Mouse (Mus musculus): Measurements from ENCODE around the gene 6030458C11Rik.

GRCm38 (mm10) chr15:12823455-12824119 is 862 bp downstream of the 6030458C11Rik start:
- TF ChIP-seq CTCF (IDR thresholded peaks at IDR 0.05; ENCODE audit: borderline replicate concordance, extremely low read depth, insufficient read depth, insufficient read length) (no peak), POLR2A (IDR thresholded peaks at IDR 0.05; ENCODE audit: borderline replicate concordance, extremely low read depth, insufficient read depth, insufficient read length, poor library complexity, severe bottlenecking) (no peak)
